Mouse (Mus musculus) heart, postnatal 0 days (tissue): Measurements from ENCODE around the gene Neb.

Experiments used
- CTCF ChIP-seq: IDR thresholded peaks from 2 replicates; pipeline ENCODE4 v1.5.1; 2016; ENCODE audit warnings: antibody characterized with exemption, control low read depth, low read depth
- EP300 ChIP-seq: IDR thresholded peaks from 2 replicates; pipeline ENCODE4 v1.6.1; 2016; ENCODE audit warnings: antibody characterized with exemption, low read depth

- no peak for TF ChIP-seq CTCF
- TF ChIP-seq EP300: no peak
Measured at GRCm38 (mm10) chr2:52405238-52405637, 27.0 kb upstream of the Neb start.
